Mouse (Mus musculus) olfactory bulb, adult 2 months (tissue): Measurements from ENCODE around the gene Rhot2. TPM values are rescaled to one million over a fixed set of nuclear protein-coding genes. Genes with fewer than 3 reads are reported as not detected.

Source experiments
- H3K27ac ChIP-seq: fragments of 200-500 bp; 2 replicates; pipeline ENCODE4 v1.5.1; 2012; ENCODE audit warnings: low read depth, low read length; ENCODE audit not compliant: insufficient read depth
- H3K4me1 ChIP-seq: fragments of 200-500 bp; 2 replicates; pipeline ENCODE4 v1.6.1; 2012; ENCODE audit warnings: low read length; ENCODE audit not compliant: control insufficient read depth, insufficient read depth
- H3K4me3 ChIP-seq: fragments of 200-500 bp; 2 replicates; pipeline ENCODE4 v1.5.1; 2012; ENCODE audit warnings: mild to moderate bottlenecking, low read depth, low read length, moderate library complexity; ENCODE audit not compliant: insufficient read depth
- CTCF ChIP-seq: fragments of 200-500 bp; IDR thresholded peaks from 2 replicates; pipeline ENCODE4 v1.5.1; 2012; ENCODE audit warnings: low read depth, mild to moderate bottlenecking, low read length, moderate library complexity; ENCODE audit not compliant: insufficient read depth
- POLR2A ChIP-seq: fragments of 200-500 bp; IDR thresholded peaks from 2 replicates; pipeline ENCODE4 v1.6.1; 2012; ENCODE audit warnings: mild to moderate bottlenecking, low read depth, low read length, moderate library complexity; ENCODE audit not compliant: insufficient read depth
- WGBS: fragments of 180-500 bp; shearing (Covaris S2); methylation state at CpG from one replicate; pipeline ENCODE4 v1.1.7; 2018; 5-methylcytosine and 5-hydroxymethylcytosine counted together
- polyA plus RNA-seq: library from polyadenylated mRNA; stranded (reverse); fragments of >200 nt; gene quantifications from 2 replicates; pipeline ENCODE4 v1.2.4, GENCODE M21; 2012; ENCODE audit warnings: low replicate concordance; ENCODE audit not compliant: missing spikeins, insufficient read depth, insufficient read length

Rhot2 gene
- polyA plus RNA-seq, 1 experiment = not detected

DNA sequence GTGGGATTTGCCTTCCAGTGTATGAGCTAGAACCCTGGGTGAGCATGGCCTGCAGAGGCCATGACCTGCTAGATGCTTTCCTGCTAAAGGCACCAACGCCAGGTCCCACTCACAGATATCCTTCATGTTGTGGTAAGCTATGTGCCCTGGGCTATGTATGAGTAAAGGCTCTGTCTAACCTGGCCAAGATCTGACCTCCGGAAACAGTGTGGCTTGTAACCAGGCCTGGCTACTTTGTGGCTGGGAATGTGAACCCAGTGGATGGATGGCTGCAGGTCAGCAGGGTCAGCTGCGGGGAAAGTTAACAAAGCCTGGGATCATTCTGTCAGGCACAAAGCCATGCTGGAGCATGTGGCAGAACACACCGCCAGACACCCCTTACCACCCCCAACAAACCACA, 37.0 kb upstream of the Rhot2 start:
- 56% methylated on average over 4 of the region's 4 CpGs for WGBS
- TF ChIP-seq POLR2A (no peak), CTCF (no peak)
- Histone ChIP-seq H3K27ac (no peak overlapping the region), H3K4me3 (no peak overlapping the region), H3K4me1 (peaks cover 18% of the 10 kb centered on the region)

GRCm38 (mm10) chr17:25880913-25881641, 36.4 kb upstream of the Rhot2 start:
- Histone ChIP-seq H3K4me3 (no peak overlapping the region), H3K4me1 (peaks cover 24% of the 10 kb centered on the region), H3K27ac (no peak overlapping the region)
- WGBS = 26% methylated on average over 5 of the region's 5 CpGs
- no peak for TF ChIP-seq CTCF
- TF ChIP-seq POLR2A = no peak

GRCm38 (mm10) chr17:25880196-25880910, 35.7 kb upstream of the Rhot2 start, which contains the start of gene Wfikkn1:
TSS of gene Wfikkn1 (minus strand) at chr17:25880858.
- H3K4me3 ChIP-seq = no peak within 1 kb of the TSS
- 37% methylated on average over 5 of the region's 5 CpGs for WGBS
- H3K27ac ChIP-seq = no peak within 1 kb of the TSS
- peaks cover 27% of the 10 kb centered on the region for H3K4me1 ChIP-seq
- no peak for TF ChIP-seq POLR2A
- TF ChIP-seq CTCF = no peak

- no peak overlapping the region for H3K4me3 ChIP-seq
- H3K4me1 ChIP-seq = peaks cover 27% of the 10 kb centered on the region
- 73% methylated on average over 8 of the region's 8 CpGs for WGBS
- TF ChIP-seq POLR2A (no peak), CTCF (no peak)
- no peak overlapping the region for H3K27ac ChIP-seq
Measured at GRCm38 (mm10) chr17:25879750-25880149, 35.1 kb upstream of the Rhot2 start.

- Histone ChIP-seq H3K4me1 (peaks cover 27% of the 10 kb centered on the region), H3K27ac (no peak overlapping the region), H3K4me3 (no peak overlapping the region)
- TF ChIP-seq POLR2A (no peak), CTCF (no peak)
- WGBS = 56% methylated on average over 4 of the region's 4 CpGs
Measured at GRCm38 (mm10) chr17:25879261-25879660, 34.6 kb upstream of the Rhot2 start.

DNA sequence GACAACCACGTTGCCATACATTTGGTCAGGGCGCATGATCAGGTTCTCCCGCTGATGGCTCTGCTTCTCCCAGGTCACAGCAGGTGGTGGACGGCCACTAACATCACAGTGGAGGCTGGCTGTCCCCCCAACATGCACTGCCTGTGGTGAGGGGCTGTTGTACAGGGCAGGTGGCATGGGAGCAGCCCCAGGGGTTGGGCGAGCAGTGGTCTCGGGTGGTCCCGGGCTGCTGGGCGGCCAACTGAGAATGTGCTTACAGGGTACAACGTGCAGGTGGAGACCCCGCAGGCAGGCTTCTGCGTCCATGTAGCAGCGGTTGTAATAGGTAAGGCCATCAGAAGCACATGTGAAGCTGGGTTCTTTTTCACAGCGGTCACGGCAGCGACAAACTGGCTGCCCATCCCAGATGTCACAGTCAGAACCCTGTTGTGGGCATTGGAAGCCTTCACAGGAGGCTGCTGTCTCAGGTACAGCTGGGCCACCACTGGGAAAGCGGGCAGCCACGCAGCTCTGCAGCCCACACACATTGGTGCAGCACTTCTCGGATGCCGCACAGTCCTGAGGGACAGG, 34.0 kb upstream of the Rhot2 start:
- Histone ChIP-seq H3K27ac (no peak overlapping the region), H3K4me3 (no peak overlapping the region), H3K4me1 (peaks cover 30% of the 10 kb centered on the region)
- TF ChIP-seq CTCF (no peak), POLR2A (no peak)
- 90% methylated on average over 19 of the region's 19 CpGs for WGBS

DNA sequence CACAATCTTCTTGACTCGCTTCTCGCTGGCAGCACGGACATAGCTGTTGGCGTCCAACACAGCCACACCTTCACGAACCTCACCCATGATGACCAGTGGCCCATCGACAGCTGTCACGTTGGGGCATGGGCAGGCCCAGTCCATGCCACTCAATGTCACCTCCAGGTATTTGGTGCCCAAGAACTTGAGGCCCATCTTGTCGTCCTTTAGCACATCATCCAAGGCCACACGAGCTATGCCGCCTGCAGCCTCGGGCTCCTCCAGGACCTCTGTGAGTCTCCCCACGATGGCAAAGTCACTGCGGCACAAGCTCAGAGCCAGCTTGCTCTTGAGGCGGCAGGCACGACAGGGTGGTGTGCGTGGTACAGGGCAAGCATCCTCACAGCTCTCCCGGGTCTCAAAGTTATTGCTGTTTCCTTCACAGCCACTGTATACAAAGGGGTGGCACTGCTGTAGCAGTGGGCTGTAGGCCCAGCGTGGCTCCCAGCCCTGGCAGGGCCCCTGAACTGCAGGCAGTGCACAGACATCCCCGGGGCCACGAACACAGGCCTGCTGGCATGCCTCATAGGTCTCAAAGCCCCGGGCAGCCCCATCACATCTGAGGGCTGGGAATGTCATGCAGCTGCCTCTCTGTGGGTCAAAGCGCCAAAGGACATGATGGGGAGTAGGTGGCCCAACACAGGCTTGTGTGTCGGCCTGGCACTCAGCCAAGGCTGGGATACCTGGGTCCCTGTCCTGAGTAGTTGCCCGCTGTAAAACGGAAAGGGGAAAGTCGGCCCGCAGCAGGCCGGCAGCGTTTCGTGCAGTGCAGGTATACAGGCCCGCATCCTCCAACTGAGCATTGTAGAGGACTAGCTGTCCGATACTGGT, 33.3 kb upstream of the Rhot2 start:
- Histone ChIP-seq H3K27ac (no peak overlapping the region), H3K4me1 (peaks cover 30% of the 10 kb centered on the region), H3K4me3 (no peak overlapping the region)
- 89% methylated on average over 32 of the region's 32 CpGs for WGBS
- TF ChIP-seq CTCF = no peak
- no peak for TF ChIP-seq POLR2A

- no peak for TF ChIP-seq POLR2A
- no peak for TF ChIP-seq CTCF
- 90% methylated on average over 3 of the region's 3 CpGs for WGBS
- no peak overlapping the region for H3K27ac ChIP-seq
- H3K4me1 ChIP-seq = peaks cover 30% of the 10 kb centered on the region
- no peak overlapping the region for H3K4me3 ChIP-seq
Measured at GRCm38 (mm10) chr17:25877025-25877424, 32.4 kb upstream of the Rhot2 start.
